Mouse (Mus musculus) adrenal gland (tissue): Measurements from ENCODE around the gene Mrps24.

Experiments
- intact Hi-C: fragments of 180-260 bp; cut with DNase I; formaldehyde crosslinking; loops from one replicate; pipeline ENCODE4 v1.15.1; 2025
- long read RNA-seq, 2 experiments: library from polyadenylated mRNA; unstranded; transcript quantifications; one replicate each; pipeline ENCODE4 v2.0.0; 2020; ENCODE audit warnings: borderline replicate concordance in 1 of 2; ENCODE audit not compliant: insufficient replicate concordance in 1 of 2

Mrps24 gene
- long read RNA-seq, experiment 1, transcript Mrps24-201 (3 exons, 700 nt): minor isoform, 11 of 249 reads
- long read RNA-seq, experiment 1, transcript Mrps24-203 (3 exons, 503 nt): minor isoform, 10 of 249 reads
- long read RNA-seq, experiment 1, transcript Mrps24-205 (4 exons, 995 nt): major isoform, 218 of 249 reads
- long read RNA-seq, experiment 1, partial matches to known transcripts: 1 of 249 reads
- long read RNA-seq, experiment 1, other reads (novel, unspliced or antisense): 5 of 249 reads
- long read RNA-seq, experiment 2, transcript Mrps24-201 (3 exons, 700 nt): minor isoform, 5 of 153 reads
- long read RNA-seq, experiment 2, transcript Mrps24-203 (3 exons, 503 nt): minor isoform, 11 of 153 reads
- long read RNA-seq, experiment 2, transcript Mrps24-205 (4 exons, 995 nt): major isoform, 133 of 153 reads
- long read RNA-seq, experiment 2, partial matches to known transcripts: 0 of 153 reads
- long read RNA-seq, experiment 2, other reads (novel, unspliced or antisense): 3 of 153 reads

- intact Hi-C loops: loop anchor here (5.0 kb wide), 1 partner anchor 47 kb away; the partner anchor contains the start of gene Urgcp
Measured at GRCm38 (mm10) chr11:5715630-5716105, at the start of gene Mrps24. TSS of gene Mrps24 (minus strand) at chr11:5715680.

- intact Hi-C loops: loop anchor here (5.0 to 10.0 kb wide), 2 partner anchors 45 to 278 kb away; partner anchors contain the start of gene Mrps24
Measured at GRCm38 (mm10) chr11:5762633-5762982, 47.1 kb upstream of the Mrps24 start.

DNA sequence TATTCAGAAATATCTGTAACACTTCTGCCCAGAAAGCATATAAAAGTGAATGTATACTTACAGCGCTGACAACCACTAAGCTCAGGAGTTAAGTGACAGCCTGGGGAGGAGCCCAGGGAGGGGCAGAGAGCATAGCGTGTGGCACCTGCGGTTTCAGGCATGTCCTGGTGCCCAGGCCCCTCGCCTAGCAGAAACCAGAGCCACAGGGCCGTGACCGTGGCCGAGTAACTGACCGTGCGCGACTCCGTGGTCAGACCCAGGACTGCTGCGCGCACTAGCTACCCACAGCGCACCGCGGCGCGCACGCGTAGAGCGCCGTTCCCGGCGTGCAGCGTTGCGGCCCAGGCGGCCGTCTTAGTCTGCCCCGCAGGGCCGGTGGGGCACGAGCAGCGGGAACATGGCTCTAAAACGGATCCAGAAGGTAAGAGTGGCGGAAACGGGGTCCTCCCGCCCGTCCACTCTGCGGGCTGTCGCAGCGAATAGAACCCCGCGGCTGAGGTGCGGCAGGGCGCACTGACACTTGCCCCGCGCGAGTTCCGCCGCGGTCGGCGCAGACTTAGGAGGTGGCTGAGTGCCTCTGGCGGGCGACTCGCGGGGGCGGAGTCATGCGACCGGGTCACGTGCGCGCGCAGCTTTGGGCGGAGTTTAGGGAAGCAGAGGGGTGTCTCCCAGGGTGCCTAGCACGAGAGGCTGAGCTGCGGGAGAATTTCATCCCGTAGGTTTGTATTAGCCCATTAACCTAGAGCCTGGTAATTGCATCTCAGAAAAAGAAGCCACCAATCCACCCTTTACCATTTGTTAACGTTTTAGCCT lies 46.5 kb upstream of the Mrps24 start, which contains the start of gene Urgcp:
TSS of gene Urgcp (minus strand) at position 557 of the 813 bp plus-strand sequence.
- intact Hi-C loops: loop anchor here (5.0 to 10.0 kb wide), 2 partner anchors 45 to 277 kb away; partner anchors contain the start of gene Mrps24

- intact Hi-C loops: no loop called here
Measured at GRCm38 (mm10) chr11:5753755-5754154, 38.3 kb upstream of the Mrps24 start.

GRCm38 (mm10) chr11:5744951-5745350 lies 29.5 kb upstream of the Mrps24 start:
- intact Hi-C loops: no loop called here

GRCm38 (mm10) chr11:5742106-5742505 lies 26.6 kb upstream of the Mrps24 start:
- intact Hi-C loops: no loop called here

- intact Hi-C loops: no loop called here
Measured at GRCm38 (mm10) chr11:5740965-5741627, 25.6 kb upstream of the Mrps24 start.

DNA sequence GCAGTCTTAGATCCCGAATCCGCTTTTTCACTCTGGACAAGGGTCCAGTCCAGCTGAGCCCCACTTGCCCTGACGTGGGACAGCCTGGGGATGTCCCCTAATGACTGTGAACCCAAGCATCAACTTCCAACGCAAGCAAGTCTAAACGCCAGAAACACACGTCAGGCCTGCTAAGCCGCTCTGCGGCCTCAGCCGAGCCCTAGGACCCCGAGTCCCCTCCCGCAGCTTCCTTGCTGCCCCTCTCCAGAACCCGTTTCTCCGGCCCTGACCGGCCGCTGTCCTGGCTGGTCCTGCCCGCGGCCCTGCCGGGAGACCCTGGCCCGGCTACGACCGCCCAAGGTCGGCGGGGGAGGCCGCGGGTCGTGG lies 25.1 kb upstream of the Mrps24 start:
- intact Hi-C loops: no loop called here

GRCm38 (mm10) chr11:5739846-5740245 lies 24.4 kb upstream of the Mrps24 start:
- intact Hi-C loops: no loop called here

GRCm38 (mm10) chr11:5738888-5739632 lies 23.6 kb upstream of the Mrps24 start:
- intact Hi-C loops: no loop called here

- intact Hi-C loops: no loop called here
Measured at GRCm38 (mm10) chr11:5737137-5737536, 21.7 kb upstream of the Mrps24 start.

- intact Hi-C loops: no loop called here
Measured at GRCm38 (mm10) chr11:5734323-5734722, 18.8 kb upstream of the Mrps24 start.

DNA sequence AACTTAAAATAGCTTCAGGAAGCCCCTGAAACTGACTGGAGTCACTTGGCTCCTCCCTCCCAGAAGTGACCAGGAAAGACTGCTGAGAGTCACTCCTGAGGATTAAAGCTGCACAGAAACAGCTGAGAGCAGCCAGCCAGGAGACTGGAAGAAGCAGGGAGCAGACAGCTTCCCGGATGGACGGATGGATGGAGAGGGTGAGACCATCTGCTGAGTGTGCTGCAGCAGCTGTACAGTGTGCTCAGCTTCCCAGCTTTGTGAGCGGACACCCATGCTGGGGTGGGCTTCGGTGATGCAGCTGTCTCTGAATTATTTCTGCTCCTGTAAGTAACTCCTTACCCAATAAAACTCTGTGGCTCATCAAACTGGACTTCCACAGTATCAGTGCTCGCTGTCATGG lies 16.9 kb upstream of the Mrps24 start:
- intact Hi-C loops: no loop called here

GRCm38 (mm10) chr11:5729582-5729981 lies 14.1 kb upstream of the Mrps24 start:
- intact Hi-C loops: no loop called here

DNA sequence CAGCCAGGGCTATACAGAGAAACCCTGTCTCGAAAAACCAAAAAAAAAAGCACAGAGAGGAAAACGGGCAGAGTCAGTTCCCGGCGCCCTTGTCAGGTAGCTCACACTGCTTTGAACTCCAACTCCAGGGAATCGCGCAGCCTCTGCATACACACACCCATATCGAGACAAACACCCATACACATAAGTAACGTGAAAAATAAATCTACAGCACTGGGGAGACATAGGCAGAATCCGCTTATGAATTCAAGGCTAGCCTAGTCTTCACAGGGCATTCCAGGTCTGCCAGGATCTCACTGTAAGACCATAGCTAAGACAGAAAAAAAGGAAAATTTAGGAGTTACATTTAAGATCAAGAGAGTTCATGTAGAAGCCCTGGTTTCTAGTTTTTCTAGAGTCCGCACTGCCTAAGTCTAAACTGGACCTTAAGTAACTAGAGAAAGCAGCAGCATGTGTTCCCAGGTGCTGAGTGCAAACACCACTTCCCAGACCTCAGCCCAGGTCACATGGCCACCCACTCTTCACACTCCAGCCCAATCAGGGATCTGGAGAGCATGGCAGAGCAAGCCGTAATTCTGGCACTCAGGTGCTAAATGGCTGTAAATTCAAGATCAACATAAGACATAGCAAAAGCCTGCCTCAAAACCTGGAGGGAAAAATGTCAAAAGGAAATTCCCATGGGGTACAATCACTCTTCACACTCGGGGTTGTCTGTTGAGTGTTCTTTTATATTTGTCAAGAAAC lies 3.3 kb upstream of the Mrps24 start:
- intact Hi-C loops: loop anchor here (5.0 kb wide), 1 partner anchor 44 kb away; the partner anchor contains the start of gene Urgcp

GRCm38 (mm10) chr11:5716938-5717705 lies 1.6 kb upstream of the Mrps24 start:
- intact Hi-C loops: loop anchor here (5.0 kb wide), 1 partner anchor 45 kb away; the partner anchor contains the start of gene Urgcp

DNA sequence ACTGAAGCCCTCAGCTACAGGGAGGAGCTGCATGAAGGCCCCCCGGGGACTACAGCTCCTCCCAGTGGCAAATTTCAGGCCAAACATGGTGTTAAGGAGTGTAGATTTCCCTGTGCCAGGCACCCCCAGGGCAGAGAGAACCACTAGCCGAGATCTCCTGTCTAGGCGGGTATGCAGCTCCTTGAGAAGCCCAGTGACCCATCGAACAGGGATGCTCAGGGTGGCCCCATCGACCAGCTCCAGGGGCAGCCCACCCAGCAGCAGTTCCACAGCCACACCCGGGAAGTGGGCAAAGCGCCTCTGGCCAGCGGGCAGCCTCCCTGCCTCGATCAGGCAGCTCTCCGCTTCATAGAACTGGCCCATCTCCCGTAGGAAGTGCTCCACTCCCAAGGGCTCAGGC lies 766 bp upstream of the Mrps24 start:
- intact Hi-C loops: loop anchor here (5.0 kb wide), 1 partner anchor 46 kb away; the partner anchor contains the start of gene Urgcp

GRCm38 (mm10) chr11:5715179-5715578 lies 301 bp downstream of the Mrps24 start:
- intact Hi-C loops: loop anchor here (5.0 kb wide), 1 partner anchor 47 kb away; the partner anchor contains the start of gene Urgcp
